23 mouse cellular contexts compared by ENCODE assay signal in genomic region chr8:116375758-116376157, GRCm38 (mm10).
DNase-seq lines count a peak whose midpoint lies in the region; ATAC-seq and TF ChIP-seq lines count a peak whose summit lies in the region.
"Had no signal": no experiment of that assay in that cellular context is flagged by ENCODE, and none has a peak within 500 bp of the region (broad histone marks: within the 10 kb centered on the region; RNA-seq: fewer than 3 reads in every experiment).

No protein-coding gene starts in this region.

- no peak for TF ChIP-seq CTCF in lung, postnatal 0 days (IDR thresholded peaks at IDR 0.05)

- no peaks in the 10 kb centered on the region for H3K36me3 ChIP-seq in embryonic facial prominence, embryonic 14.5 days (ENCODE audit: control insufficient read depth, insufficient read depth, low read length)
- H3K36me3 ChIP-seq in embryonic facial prominence, embryonic 10.5 days (replicated peaks): no peaks in the 10 kb centered on the region
- H3K36me3 ChIP-seq in lung, postnatal 0 days (ENCODE audit: insufficient read depth, low read length): no peaks in the 10 kb centered on the region
- H3K36me3 ChIP-seq: embryonic facial prominence, embryonic 13.5 days; forebrain, embryonic 12.5 days; heart, embryonic 10.5 days; heart, embryonic 13.5 days; hindbrain, embryonic 12.5 days; hindbrain, embryonic 15.5 days had no signal

- no peak for TF ChIP-seq EP300 in lung, postnatal 0 days (IDR thresholded peaks at IDR 0.05)

- no peaks in the 10 kb centered on the region for H3K27me3 ChIP-seq in embryonic facial prominence, embryonic 14.5 days (replicated peaks; ENCODE audit: control insufficient read depth, insufficient read depth, low read length)
- H3K27me3 ChIP-seq in embryonic facial prominence, embryonic 10.5 days (replicated peaks; ENCODE audit: low read depth, poor library complexity, severe bottlenecking): no peaks in the 10 kb centered on the region
- H3K27me3 ChIP-seq in lung, postnatal 0 days (replicated peaks; ENCODE audit: insufficient read depth, low read length): no peaks in the 10 kb centered on the region
- H3K27me3 ChIP-seq: embryonic facial prominence, embryonic 13.5 days; heart, embryonic 13.5 days; hindbrain, embryonic 12.5 days had no signal

- peaks cover 4% of the 10 kb centered on the region; the same call in 1 of the 2 replicates for H3K4me1 ChIP-seq in embryonic facial prominence, embryonic 14.5 days (ENCODE audit: control insufficient read depth, insufficient read depth, low read length)
- peaks cover 19% of the 10 kb centered on the region for H3K4me1 ChIP-seq in embryonic facial prominence, embryonic 10.5 days
- no peaks in the 10 kb centered on the region for H3K4me1 ChIP-seq in lung, postnatal 0 days (ENCODE audit: insufficient read depth, low read depth, low read length)
- H3K4me1 ChIP-seq: hindbrain, embryonic 15.5 days had no signal

- ATAC-seq in embryonic facial prominence, embryonic 14.5 days (ENCODE audit: low read depth): no peak
- no peak for ATAC-seq in lung, postnatal 0 days
- ATAC-seq: activated CD4-positive, CD25-positive, alpha-beta regulatory T cell, adult 4 months; forebrain, embryonic 16.5 days; intestine, postnatal 0 days had no signal

- H3K4me3 ChIP-seq in embryonic facial prominence, embryonic 14.5 days (ENCODE audit: low read depth, low read length): no peak overlapping the region
- no peak overlapping the region for H3K4me3 ChIP-seq in embryonic facial prominence, embryonic 10.5 days
- H3K4me3 ChIP-seq in lung, postnatal 0 days (ENCODE audit: low read depth, low read length): no peak overlapping the region
- H3K4me3 ChIP-seq: embryonic facial prominence, embryonic 13.5 days; forebrain, embryonic 12.5 days; heart, adult 2 months; heart, embryonic 10.5 days; heart, embryonic 13.5 days; hindbrain, embryonic 12.5 days; hindbrain, embryonic 15.5 days had no signal

- H3K9me3 ChIP-seq in embryonic facial prominence, embryonic 14.5 days (ENCODE audit: control insufficient read depth, low read length): no peaks in the 10 kb centered on the region
- no peaks in the 10 kb centered on the region for H3K9me3 ChIP-seq in embryonic facial prominence, embryonic 10.5 days
- H3K9me3 ChIP-seq in lung, postnatal 0 days (ENCODE audit: low read length): no peaks in the 10 kb centered on the region
- H3K9me3 ChIP-seq: embryonic facial prominence, embryonic 13.5 days; forebrain, embryonic 12.5 days; heart, embryonic 10.5 days; heart, embryonic 13.5 days; hindbrain, embryonic 12.5 days; hindbrain, embryonic 15.5 days had no signal

- H3K4me2 ChIP-seq in embryonic facial prominence, embryonic 14.5 days (ENCODE audit: low read depth, low read length): no peak overlapping the region
- H3K4me2 ChIP-seq in lung, postnatal 0 days (replicated peaks; ENCODE audit: low read depth, low read length): no peak overlapping the region
- H3K4me2 ChIP-seq: embryonic facial prominence, embryonic 13.5 days; forebrain, embryonic 12.5 days; heart, embryonic 13.5 days; hindbrain, embryonic 12.5 days; hindbrain, embryonic 15.5 days had no signal

- 65% methylated on average over 5 of the region's 5 CpGs for WGBS in embryonic facial prominence, embryonic 14.5 days
- WGBS in embryonic facial prominence, embryonic 10.5 days: 88% methylated on average over 5 of the region's 5 CpGs
- 62% methylated on average over 5 of the region's 5 CpGs for WGBS in lung, postnatal 0 days

- H3K27ac ChIP-seq in embryonic facial prominence, embryonic 14.5 days (replicated peaks; ENCODE audit: low read depth, low read length): no peak overlapping the region
- no peak overlapping the region for H3K27ac ChIP-seq in embryonic facial prominence, embryonic 10.5 days (replicated peaks)
- no peak overlapping the region for H3K27ac ChIP-seq in lung, postnatal 0 days (ENCODE audit: low read length)
- H3K27ac ChIP-seq: embryonic facial prominence, embryonic 13.5 days; forebrain, embryonic 12.5 days; heart, adult 2 months; heart, embryonic 10.5 days; heart, embryonic 13.5 days; hindbrain, embryonic 12.5 days; hindbrain, embryonic 15.5 days had no signal

- peak; percentile 32 for DNase-seq in embryonic facial prominence, embryonic 14.5 days (ENCODE audit: low spot score)
- no peak for DNase-seq in embryonic facial prominence, embryonic 10.5 days (ENCODE audit: low spot score)
- peak; percentile 37 for DNase-seq in right cerebral cortex, adult 18-20 months
- DNase-seq in right cerebral cortex, postnatal 4 days: no peak
- peak; percentile 8 for DNase-seq in fat pad, adult 2 months (ENCODE audit: extremely low read depth, low read depth, low spot score)
- no peak for DNase-seq in lung, postnatal 0 days (ENCODE audit: low spot score)
- DNase-seq: adrenal gland, adult 8-10 months; adrenal gland, postnatal 25 days; cerebellum, adult 11 months; cerebellum, adult 2 months; cerebellum, adult 9-11 months; cerebellum, postnatal 25 days; gastrocnemius, postnatal 25 days; heart, adult 2 months had no signal

- H3K9ac ChIP-seq in embryonic facial prominence, embryonic 14.5 days (ENCODE audit: low read depth, low read length): no peak overlapping the region
- H3K9ac ChIP-seq in lung, postnatal 0 days (replicated peaks; ENCODE audit: low read depth): no peak overlapping the region
- H3K9ac ChIP-seq: embryonic facial prominence, embryonic 13.5 days; forebrain, embryonic 12.5 days; heart, embryonic 13.5 days; hindbrain, embryonic 12.5 days; hindbrain, embryonic 15.5 days had no signal

Comparison
In these comparisons a context has a peak if more than half of its experiments do, and no peak if none do; other contexts are left out.
1. DNase-seq: peak in embryonic facial prominence, embryonic 14.5 days (single experiment), right cerebral cortex, adult 18-20 months (single experiment) and fat pad, adult 2 months (single experiment); none in embryonic facial prominence, embryonic 10.5 days (single experiment), right cerebral cortex, postnatal 4 days (single experiment) and lung, postnatal 0 days (single experiment).